Mouse (Mus musculus) myocyte (in vitro differentiated cells): ENCODE results near the gene Esrrg. TPM values are rescaled to one million over a fixed set of nuclear protein-coding genes. Genes with fewer than 3 reads are reported as not detected.

ENCODE experiments used
- H3K27me3 ChIP-seq: one replicate; pipeline ENCODE4 v1.6.1; 2011; ENCODE audit not compliant: control insufficient read depth, insufficient read depth, insufficient read length
- H3K36me3 ChIP-seq: one replicate; pipeline ENCODE4 v1.6.1; 2011; ENCODE audit not compliant: control insufficient read depth, insufficient read depth
- H3K4me2 ChIP-seq: one replicate; pipeline ENCODE4 v1.6.1; 2011; ENCODE audit warnings: low read depth, control low read depth
- H3K4me3 ChIP-seq: one replicate; pipeline ENCODE4 v1.5.1; 2011; ENCODE audit warnings: mild to moderate bottlenecking, control low read depth, moderate library complexity
- H3K79me2 ChIP-seq: one replicate; pipeline ENCODE4 v1.6.1; 2011; ENCODE audit not compliant: control insufficient read depth, insufficient read depth
- H3ac ChIP-seq: one replicate; pipeline ENCODE4 v1.6.1; 2011; ENCODE audit not compliant: control insufficient read depth, insufficient read length
- CEBPB ChIP-seq: IDR thresholded peaks from 2 replicates; pipeline ENCODE4 v1.6.1; 2011; ENCODE audit warnings: mild to moderate bottlenecking, moderate library complexity; ENCODE audit not compliant: poor library complexity, insufficient read depth, severe bottlenecking
- E2F4 ChIP-seq: IDR thresholded peaks from one replicate; pipeline ENCODE4 v1.6.1; 2011; ENCODE audit warnings: mild to moderate bottlenecking, control low read depth, moderate library complexity; ENCODE audit not compliant: insufficient read depth
- MAX ChIP-seq: IDR thresholded peaks from one replicate; pipeline ENCODE4 v1.6.1; 2011; ENCODE audit warnings: low read depth, mild to moderate bottlenecking, control low read depth
- MYOD1 ChIP-seq, 3 experiments: IDR thresholded peaks; one replicate each; pipeline ENCODE4 v1.6.1; 2011; ENCODE audit warnings: control low read depth in 2 of 3, low read depth in 2 of 3, mild to moderate bottlenecking in 2 of 3, moderate library complexity in 1 of 3; ENCODE audit not compliant: insufficient read length in 2 of 3, control insufficient read depth in 1 of 3
- MYOG ChIP-seq, 3 experiments: IDR thresholded peaks; one replicate each; pipeline ENCODE4 v1.6.1; 2011; ENCODE audit warnings: control low read depth in 2 of 3, low read depth in 2 of 3, mild to moderate bottlenecking in 2 of 3; ENCODE audit not compliant: insufficient read length in 2 of 3, control insufficient read depth in 1 of 3, insufficient read depth in 1 of 3
- POLR2A ChIP-seq: IDR thresholded peaks from one replicate; pipeline ENCODE4 v1.6.1; 2011; ENCODE audit warnings: low read depth, mild to moderate bottlenecking, control low read depth, moderate library complexity; ENCODE audit not compliant: insufficient read length
- POLR2AphosphoS2 ChIP-seq: IDR thresholded peaks from one replicate; pipeline ENCODE4 v1.6.1; 2011; ENCODE audit warnings: low read depth, control low read depth; ENCODE audit not compliant: insufficient read length
- REST ChIP-seq: IDR thresholded peaks from one replicate; pipeline ENCODE4 v1.6.1; 2011; ENCODE audit warnings: mild to moderate bottlenecking, control low read depth, moderate library complexity; ENCODE audit not compliant: insufficient read depth, insufficient read length
- SRF ChIP-seq: IDR thresholded peaks from one replicate; pipeline ENCODE4 v1.6.1; 2011; ENCODE audit warnings: low read depth; ENCODE audit not compliant: control insufficient read depth, insufficient read length
- TCF12 ChIP-seq: IDR thresholded peaks from one replicate; pipeline ENCODE4 v1.6.1; 2011; ENCODE audit warnings: mild to moderate bottlenecking, control low read depth; ENCODE audit not compliant: poor library complexity, insufficient read depth, severe bottlenecking
- TCF3 ChIP-seq: IDR thresholded peaks from one replicate; pipeline ENCODE4 v1.6.1; 2011; ENCODE audit warnings: low read depth, control low read depth; ENCODE audit not compliant: insufficient read length
- USF1 ChIP-seq: IDR thresholded peaks from one replicate; pipeline ENCODE4 v1.6.1; 2011; ENCODE audit warnings: low read depth, mild to moderate bottlenecking, control low read depth, moderate library complexity
- polyA plus RNA-seq: library from polyadenylated mRNA; unstranded; fragments of >200 nt; fragmentation: generic; extraction: Trizol; gene quantifications from one replicate; pipeline ENCODE4 v1.2.1, GENCODE M21; 2012; ENCODE audit warnings: missing spikeins

Gene Esrrg
- polyA plus RNA-seq, 1 experiment = 0.20 TPM

GRCm38 (mm10) chr1:187961452-187961851, 352.9 kb downstream of the Esrrg start:
- Histone ChIP-seq H3K36me3 (no peaks in the 10 kb centered on the region), H3K4me2 (no peak overlapping the region), H3ac (no peak overlapping the region), H3K79me2 (no peaks in the 10 kb centered on the region), H3K27me3 (no peaks in the 10 kb centered on the region), H3K4me3 (no peak overlapping the region)
- TF ChIP-seq MYOD1 (IDR thresholded peaks at IDR 0.05; ENCODE audit: control insufficient read depth in 1 of 3, insufficient read length in 2 of 3, low read depth in 2 of 3) (peak in 2 of 3 experiments; percentile 53 to 55), MYOG (IDR thresholded peaks at IDR 0.05; ENCODE audit: control insufficient read depth in 1 of 3, insufficient read depth in 1 of 3, insufficient read length in 2 of 3, low read depth in 2 of 3) (peak in 1 of 3 experiments; percentile 49), POLR2AphosphoS2 (no peak), REST (no peak)

GRCm38 (mm10) chr1:187964829-187965760, 356.5 kb downstream of the Esrrg start:
- H3K36me3 ChIP-seq = no peaks in the 10 kb centered on the region
- TF ChIP-seq TCF3 (no peak), TCF12 (no peak), POLR2AphosphoS2 (no peak), CEBPB (no peak), E2F4 (no peak), MAX (no peak), SRF (no peak), REST (no peak), POLR2A (no peak), USF1 (no peak), MYOG (IDR thresholded peaks at IDR 0.05; ENCODE audit: control insufficient read depth in 1 of 3, insufficient read depth in 1 of 3, insufficient read length in 2 of 3, low read depth in 2 of 3) (no peak), MYOD1 (IDR thresholded peaks at IDR 0.05; ENCODE audit: control insufficient read depth in 1 of 3, insufficient read length in 2 of 3, low read depth in 2 of 3) (no peak)
- no peaks in the 10 kb centered on the region for H3K79me2 ChIP-seq
- H3ac ChIP-seq = no peak overlapping the region
- no peaks in the 10 kb centered on the region for H3K27me3 ChIP-seq
- H3K4me3 ChIP-seq = no peak overlapping the region
- H3K4me2 ChIP-seq = no peak overlapping the region

GRCm38 (mm10) chr1:187965921-187966320, 357.3 kb downstream of the Esrrg start:
- no peaks in the 10 kb centered on the region for H3K79me2 ChIP-seq
- TF ChIP-seq MYOG (IDR thresholded peaks at IDR 0.05; ENCODE audit: control insufficient read depth in 1 of 3, insufficient read depth in 1 of 3, insufficient read length in 2 of 3, low read depth in 2 of 3) (no peak), POLR2AphosphoS2 (no peak), POLR2A (no peak), TCF3 (no peak), MAX (no peak), CEBPB (no peak), SRF (no peak)

DNA sequence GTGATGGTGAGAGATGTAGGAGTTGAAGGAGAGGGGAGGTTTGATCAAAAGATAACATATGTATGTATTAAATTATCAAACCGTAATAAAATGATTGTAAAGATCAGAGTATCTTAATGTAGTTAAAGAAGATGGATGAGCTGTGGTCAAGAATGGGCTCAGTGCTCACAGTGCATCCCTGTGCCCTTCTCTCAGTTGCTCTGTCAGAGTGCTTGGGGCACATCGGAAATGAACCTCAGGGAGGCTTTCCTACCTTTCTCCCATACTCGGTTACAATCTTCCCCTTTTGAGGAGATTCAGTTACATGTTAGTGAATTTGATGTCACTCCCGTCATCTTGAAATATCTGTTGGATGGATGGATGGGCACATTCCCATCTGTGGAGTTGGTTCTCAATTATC, 359.8 kb downstream of the Esrrg start:
- TF ChIP-seq REST (no peak), SRF (no peak), MYOD1 (IDR thresholded peaks at IDR 0.05; ENCODE audit: control insufficient read depth in 1 of 3, insufficient read length in 2 of 3, low read depth in 2 of 3) (no peak), TCF12 (no peak), POLR2A (no peak), POLR2AphosphoS2 (no peak), MYOG (IDR thresholded peaks at IDR 0.05; ENCODE audit: control insufficient read depth in 1 of 3, insufficient read depth in 1 of 3, insufficient read length in 2 of 3, low read depth in 2 of 3) (no peak), TCF3 (no peak), MAX (no peak), USF1 (no peak), E2F4 (no peak), CEBPB (no peak)
- no peak overlapping the region for H3ac ChIP-seq
- no peak overlapping the region for H3K4me2 ChIP-seq
- no peaks in the 10 kb centered on the region for H3K79me2 ChIP-seq
- no peaks in the 10 kb centered on the region for H3K36me3 ChIP-seq
- H3K27me3 ChIP-seq = no peaks in the 10 kb centered on the region
- H3K4me3 ChIP-seq = no peak overlapping the region

More at GRCm38 (mm10) chr1:187965921-187966320, 357.3 kb downstream of the Esrrg start:
- no peak overlapping the region for H3K4me2 ChIP-seq
- no peak overlapping the region for H3ac ChIP-seq
- H3K36me3 ChIP-seq = no peaks in the 10 kb centered on the region
- H3K27me3 ChIP-seq = no peaks in the 10 kb centered on the region
- no peak overlapping the region for H3K4me3 ChIP-seq

GRCm38 (mm10) chr1:187969491-187969890, 360.9 kb downstream of the Esrrg start:
- Histone ChIP-seq H3K4me2 (no peak overlapping the region), H3K27me3 (no peaks in the 10 kb centered on the region), H3K79me2 (no peaks in the 10 kb centered on the region), H3ac (no peak overlapping the region), H3K36me3 (no peaks in the 10 kb centered on the region), H3K4me3 (no peak overlapping the region)
- no peak for TF ChIP-seq TCF12
- no peak for TF ChIP-seq SRF
